Mouse (Mus musculus) adrenal gland, postnatal 10 days (tissue): ENCODE measurements around the gene Coa6. TPM values are rescaled to one million over a fixed set of nuclear protein-coding genes. Genes with fewer than 3 reads are reported as not detected.

Experiments
- DNase-seq: peaks from one replicate; pipeline ENCODE4 v3.0.0; 2021; ENCODE audit warnings: mixed read lengths
- total RNA-seq, 2 experiments: library from RNA; stranded (reverse); gene quantifications; 2 replicates each; pipeline ENCODE4 v1.2.3; 2021

Gene Coa6
- total RNA-seq, 2 experiments from 2014 or later, result 30.3 to 33.6 TPM

GRCm38 (mm10) chr8:126464071-126464470, 41.8 kb downstream of the Coa6 start:
- DNase-seq, result no peak

GRCm38 (mm10) chr8:126473802-126474298, 51.5 kb downstream of the Coa6 start:
- no peak for DNase-seq

- DNase-seq, result peak; percentile 95
Measured at GRCm38 (mm10) chr8:126474299-126475187, 52.2 kb downstream of the Coa6 start, which contains the start of gene Tarbp1. Tarbp1 (minus strand) TSS chr8:126475065.

Other genes starting within 250 kb of the Coa6 start
- gene Slc35f3, start 124.0 kb upstream of the Coa6 start, total RNA-seq, result 1 to 10 TPM; 1.2 to 1.5 TPM
- gene Tarbp1, start 52.5 kb downstream of the Coa6 start, total RNA-seq, result 1 to 10 TPM; 8.7 to 9.8 TPM
- gene Irf2bp2, start 171.5 kb downstream of the Coa6 start, total RNA-seq, result 100 to 1,000 TPM in 1 of 2 experiments, 10 to 100 TPM in 1; 91.0 to 110 TPM